Mouse (Mus musculus): Measurements from ENCODE around the gene Dhx29. TPM values are rescaled to one million over a fixed set of nuclear protein-coding genes. Genes with fewer than 3 reads are reported as not detected.
A peak's percentile ranks its signal among the peaks of the same experiment; 100 is the strongest.

Gene Dhx29
- total RNA-seq, 1 experiment: 33.2 TPM

DNA sequence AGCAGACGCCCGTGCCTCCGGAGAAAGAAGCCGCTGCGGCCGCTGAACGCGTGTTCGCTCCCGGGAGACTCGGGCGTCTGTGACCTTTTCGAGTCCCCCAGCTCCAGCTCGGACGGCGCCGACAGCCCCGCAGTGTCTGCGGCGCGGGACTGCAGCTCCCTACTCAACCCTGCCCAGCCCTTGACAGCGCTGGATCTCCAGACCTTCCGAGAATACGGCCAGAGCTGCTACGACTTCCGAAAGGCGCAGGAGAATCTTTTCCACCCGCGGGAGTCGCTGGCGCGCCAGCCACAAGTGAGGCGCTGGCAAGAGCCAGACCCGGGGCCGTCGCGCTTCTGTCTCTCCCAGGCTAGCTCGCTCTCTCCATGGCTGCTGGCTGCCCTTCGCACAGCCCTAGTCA lies 60.7 kb downstream of the Dhx29 start:
- in situ Hi-C loops (cut with MboI; ENCODE audit: low sequenced_read_pairs in 2 of 2, unreplicated experiment in 2 of 2): no loop called here
- Histone ChIP-seq H3K4me1 (ENCODE audit: control insufficient read depth in 2 of 2, insufficient read depth in 2 of 2, low read length in 2 of 2, poor library complexity in 1 of 2) (peaks cover 3 to 5% of the 10 kb centered on the region in 2 experiments; a peak in 3 of 4 replicates), H3K36me3 (ENCODE audit: control insufficient read depth, insufficient read depth, low read length, poor library complexity, severe bottlenecking) (peaks cover 3% of the 10 kb centered on the region; the same call in 1 of the 2 replicates), H3K9me3 (ENCODE audit: control insufficient read depth, insufficient read depth, low read depth, low read length) (no peaks in the 10 kb centered on the region), H3K27ac (ENCODE audit: insufficient read depth, low read depth, low read length, poor library complexity, severe bottlenecking) (no peak overlapping the region), H3K4me3 (ENCODE audit: insufficient read depth in 1 of 2, low read depth in 1 of 2, low read length in 2 of 2, poor library complexity in 1 of 2, severe bottlenecking in 1 of 2) (peak overlapping the region; percentile 74 to 76), H3K9ac (ENCODE audit: insufficient read depth, low read depth, low read length, poor library complexity, severe bottlenecking) (peak overlapping the region; percentile 70)
- TF ChIP-seq ZC3H11A (IDR thresholded peaks at IDR 0.05; ENCODE audit: borderline replicate concordance, low read depth, low read length) (no peak), CHD2 (IDR thresholded peaks at IDR 0.05; ENCODE audit: low read depth, low read length) (no peak), MAFK (IDR thresholded peaks at IDR 0.05; ENCODE audit: insufficient read depth, low read depth, low read length) (no peak), ZNF384 (IDR thresholded peaks at IDR 0.05; ENCODE audit: low read depth, low read length) (no peak), HCFC1 (IDR thresholded peaks at IDR 0.05; ENCODE audit: borderline replicate concordance, insufficient read depth, low read length) (no peak; the same call in 1 of the 2 replicates)
- DNase-seq (ENCODE audit: low read depth, low spot score): no peak

DNA sequence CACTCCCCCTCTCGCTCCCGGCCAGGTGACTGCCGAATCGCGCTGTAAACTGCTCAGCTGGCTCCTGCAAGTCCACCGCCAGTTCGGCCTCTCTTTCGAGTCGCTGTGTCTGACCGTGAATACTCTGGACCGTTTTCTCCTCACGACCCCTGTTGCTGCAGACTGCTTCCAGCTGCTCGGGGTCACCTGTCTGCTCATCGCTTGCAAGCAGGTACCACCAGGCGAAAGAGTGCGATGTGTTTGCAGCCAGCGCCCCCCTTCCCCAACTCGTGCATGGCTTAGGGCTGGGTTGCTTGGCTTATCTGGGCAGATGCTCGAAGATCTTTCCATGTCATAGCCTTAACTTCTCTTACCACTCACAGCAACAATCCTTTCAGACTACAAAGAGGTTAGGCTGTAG lies 61.6 kb downstream of the Dhx29 start:
- no peak for DNase-seq (ENCODE audit: low read depth, low spot score)

DNA sequence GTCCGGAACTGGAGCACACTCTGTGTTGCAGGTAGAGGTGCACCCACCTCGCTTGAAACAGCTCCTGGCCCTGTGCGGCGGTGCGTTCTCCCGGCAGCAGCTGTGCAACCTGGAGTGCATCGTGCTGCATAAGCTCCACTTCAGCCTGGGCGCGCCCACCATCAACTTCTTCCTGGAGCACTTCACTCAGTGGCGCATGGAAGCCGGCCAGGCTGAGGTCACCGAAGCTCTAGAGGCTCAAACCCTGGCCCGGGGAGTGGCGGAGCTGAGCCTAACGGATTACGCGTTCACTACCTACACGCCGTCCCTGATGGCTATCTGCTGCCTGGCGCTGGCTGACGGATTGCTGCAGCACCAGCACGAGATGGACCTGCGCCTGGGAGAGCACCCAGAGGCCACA lies 62.3 kb downstream of the Dhx29 start:
- Histone ChIP-seq H3K4me3 (ENCODE audit: insufficient read depth in 1 of 2, low read depth in 1 of 2, low read length in 2 of 2, poor library complexity in 1 of 2, severe bottlenecking in 1 of 2) (peak overlapping the region in 1 of 2 experiments; percentile 35; a peak in 1 of 4 replicates), H3K36me3 (ENCODE audit: control insufficient read depth, insufficient read depth, low read length, poor library complexity, severe bottlenecking) (peaks cover 3% of the 10 kb centered on the region; the same call in 1 of the 2 replicates), H3K9ac (ENCODE audit: insufficient read depth, low read depth, low read length, poor library complexity, severe bottlenecking) (no peak overlapping the region), H3K27ac (ENCODE audit: insufficient read depth, low read depth, low read length, poor library complexity, severe bottlenecking) (no peak overlapping the region), H3K4me1 (ENCODE audit: control insufficient read depth in 2 of 2, insufficient read depth in 2 of 2, low read length in 2 of 2, poor library complexity in 1 of 2) (peaks cover 3 to 5% of the 10 kb centered on the region in 2 experiments; a peak in 3 of 4 replicates), H3K9me3 (ENCODE audit: control insufficient read depth, insufficient read depth, low read depth, low read length) (no peaks in the 10 kb centered on the region)
- TF ChIP-seq CHD2 (IDR thresholded peaks at IDR 0.05; ENCODE audit: low read depth, low read length) (no peak), ZNF384 (IDR thresholded peaks at IDR 0.05; ENCODE audit: low read depth, low read length) (no peak), HCFC1 (IDR thresholded peaks at IDR 0.05; ENCODE audit: borderline replicate concordance, insufficient read depth, low read length) (no peak), ZC3H11A (IDR thresholded peaks at IDR 0.05; ENCODE audit: borderline replicate concordance, low read depth, low read length) (no peak), MAFK (IDR thresholded peaks at IDR 0.05; ENCODE audit: insufficient read depth, low read depth, low read length) (no peak)
- in situ Hi-C loops (cut with MboI; ENCODE audit: low sequenced_read_pairs in 2 of 2, unreplicated experiment in 2 of 2): no loop called here
- no peak for DNase-seq (ENCODE audit: low read depth, low spot score)

More for the DNA sequence above, 61.6 kb downstream of the Dhx29 start:
- Histone ChIP-seq H3K36me3 (ENCODE audit: control insufficient read depth, insufficient read depth, low read length, poor library complexity, severe bottlenecking) (peaks cover 3% of the 10 kb centered on the region; the same call in 1 of the 2 replicates), H3K9ac (ENCODE audit: insufficient read depth, low read depth, low read length, poor library complexity, severe bottlenecking) (no peak overlapping the region), H3K4me1 (ENCODE audit: control insufficient read depth in 2 of 2, insufficient read depth in 2 of 2, low read length in 2 of 2, poor library complexity in 1 of 2) (peaks cover 3 to 5% of the 10 kb centered on the region in 2 experiments; a peak in 3 of 4 replicates), H3K4me3 (ENCODE audit: insufficient read depth in 1 of 2, low read depth in 1 of 2, low read length in 2 of 2, poor library complexity in 1 of 2, severe bottlenecking in 1 of 2) (peak overlapping the region; percentile 74 to 76), H3K9me3 (ENCODE audit: control insufficient read depth, insufficient read depth, low read depth, low read length) (no peaks in the 10 kb centered on the region), H3K27ac (ENCODE audit: insufficient read depth, low read depth, low read length, poor library complexity, severe bottlenecking) (no peak overlapping the region)
- TF ChIP-seq HCFC1 (IDR thresholded peaks at IDR 0.05; ENCODE audit: borderline replicate concordance, insufficient read depth, low read length) (no peak), ZC3H11A (IDR thresholded peaks at IDR 0.05; ENCODE audit: borderline replicate concordance, low read depth, low read length) (no peak), ZNF384 (IDR thresholded peaks at IDR 0.05; ENCODE audit: low read depth, low read length) (no peak), CHD2 (IDR thresholded peaks at IDR 0.05; ENCODE audit: low read depth, low read length) (no peak), MAFK (IDR thresholded peaks at IDR 0.05; ENCODE audit: insufficient read depth, low read depth, low read length) (no peak)
- in situ Hi-C loops (cut with MboI; ENCODE audit: low sequenced_read_pairs in 2 of 2, unreplicated experiment in 2 of 2): no loop called here

DNA sequence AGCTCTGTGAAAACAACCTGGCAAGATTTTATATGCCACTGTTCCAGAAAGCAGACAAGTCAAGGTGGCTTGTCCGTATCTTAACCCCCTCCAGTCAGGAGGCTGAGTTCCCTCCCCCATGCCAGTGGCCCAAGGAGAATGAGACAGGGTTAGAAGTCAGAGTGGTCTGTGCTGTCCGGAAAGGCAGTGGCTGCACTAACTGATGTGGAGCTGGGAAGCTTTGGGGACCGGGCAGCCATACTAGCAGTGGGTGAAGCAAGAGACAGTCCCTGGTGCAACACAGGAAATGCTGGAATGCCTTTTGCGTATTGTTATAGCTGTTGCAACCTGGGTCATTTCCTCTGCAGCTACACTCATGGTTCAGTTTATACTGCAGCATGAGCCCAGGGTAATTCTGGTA lies 63.1 kb downstream of the Dhx29 start:
- no peak for DNase-seq (ENCODE audit: low read depth, low spot score)
- in situ Hi-C loops (cut with MboI; ENCODE audit: low sequenced_read_pairs in 2 of 2, unreplicated experiment in 2 of 2): no loop called here
- Histone ChIP-seq H3K4me3 (ENCODE audit: insufficient read depth in 1 of 2, low read depth in 1 of 2, low read length in 2 of 2, poor library complexity in 1 of 2, severe bottlenecking in 1 of 2) (no peak overlapping the region), H3K36me3 (ENCODE audit: control insufficient read depth, insufficient read depth, low read length, poor library complexity, severe bottlenecking) (peaks cover 3% of the 10 kb centered on the region; the same call in 1 of the 2 replicates), H3K4me1 (ENCODE audit: control insufficient read depth in 2 of 2, insufficient read depth in 2 of 2, low read length in 2 of 2, poor library complexity in 1 of 2) (peaks cover 3 to 5% of the 10 kb centered on the region in 2 experiments; a peak in 3 of 4 replicates), H3K9me3 (ENCODE audit: control insufficient read depth, insufficient read depth, low read depth, low read length) (no peaks in the 10 kb centered on the region), H3K27ac (ENCODE audit: insufficient read depth, low read depth, low read length, poor library complexity, severe bottlenecking) (no peak overlapping the region), H3K9ac (ENCODE audit: insufficient read depth, low read depth, low read length, poor library complexity, severe bottlenecking) (no peak overlapping the region)
- TF ChIP-seq ZC3H11A (IDR thresholded peaks at IDR 0.05; ENCODE audit: borderline replicate concordance, low read depth, low read length) (no peak), ZNF384 (IDR thresholded peaks at IDR 0.05; ENCODE audit: low read depth, low read length) (no peak), CHD2 (IDR thresholded peaks at IDR 0.05; ENCODE audit: low read depth, low read length) (no peak), HCFC1 (IDR thresholded peaks at IDR 0.05; ENCODE audit: borderline replicate concordance, insufficient read depth, low read length) (no peak), MAFK (IDR thresholded peaks at IDR 0.05; ENCODE audit: insufficient read depth, low read depth, low read length) (no peak)

All from ES-E14 (cell line).